Mouse (Mus musculus) fat pad, adult 2 months (tissue): ENCODE measurements around the gene Mgat5.
A peak's percentile ranks its signal among the peaks of the same experiment; 100 is the strongest.

Experiments used
- DNase-seq: peaks from one replicate; pipeline ENCODE4 v3.0.0-alpha.2; 2011; ENCODE audit warnings: low read depth, low spot score; ENCODE audit errors: extremely low read depth

The Mgat5 gene

DNA sequence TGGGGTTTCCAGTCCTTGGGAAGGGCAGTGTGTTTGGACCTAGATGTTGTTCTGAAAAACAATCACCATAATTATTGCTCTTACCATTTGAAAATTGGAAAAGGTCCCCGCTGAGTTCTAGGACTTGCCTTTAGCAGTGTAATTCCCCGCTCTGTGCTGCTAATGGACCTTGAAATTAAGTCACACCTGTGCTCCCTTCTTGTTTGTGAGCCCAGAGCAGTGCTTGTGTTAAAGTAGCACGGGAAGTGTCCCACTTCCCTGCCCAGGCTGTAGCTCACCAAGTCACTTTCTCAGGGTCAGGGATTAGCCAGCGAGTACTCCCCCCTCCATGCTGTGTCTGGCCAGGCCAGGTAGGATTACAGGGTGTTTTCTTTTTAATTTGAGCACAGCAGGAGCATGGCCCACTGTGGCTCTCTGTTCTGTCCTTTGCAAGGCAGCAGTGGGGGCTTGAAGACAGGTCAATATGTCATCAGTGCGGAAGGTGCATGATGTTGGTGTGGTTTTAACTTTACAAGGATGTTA, 123.6 kb downstream of the Mgat5 start:
- no peak for DNase-seq

DNA sequence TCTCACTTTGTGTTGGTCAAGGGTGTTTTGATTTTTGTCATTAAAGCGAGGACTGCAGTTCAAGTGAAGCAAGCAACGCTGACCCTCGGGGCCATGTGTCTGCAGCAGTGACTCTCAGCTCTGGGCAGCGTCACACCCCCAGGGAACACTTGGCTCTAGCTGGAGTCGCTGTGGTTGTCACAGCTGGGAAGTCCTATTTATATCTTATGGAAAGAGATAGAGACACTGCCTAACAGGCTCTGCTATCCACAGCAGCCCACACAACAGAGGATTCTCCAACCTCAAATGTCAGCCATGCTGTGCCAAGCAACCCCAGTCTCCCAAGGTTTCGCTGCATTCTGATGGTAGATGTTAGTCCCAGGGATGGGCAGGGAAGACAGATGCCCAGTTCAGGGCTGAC, 125.0 kb downstream of the Mgat5 start:
- DNase-seq, result no peak

DNA sequence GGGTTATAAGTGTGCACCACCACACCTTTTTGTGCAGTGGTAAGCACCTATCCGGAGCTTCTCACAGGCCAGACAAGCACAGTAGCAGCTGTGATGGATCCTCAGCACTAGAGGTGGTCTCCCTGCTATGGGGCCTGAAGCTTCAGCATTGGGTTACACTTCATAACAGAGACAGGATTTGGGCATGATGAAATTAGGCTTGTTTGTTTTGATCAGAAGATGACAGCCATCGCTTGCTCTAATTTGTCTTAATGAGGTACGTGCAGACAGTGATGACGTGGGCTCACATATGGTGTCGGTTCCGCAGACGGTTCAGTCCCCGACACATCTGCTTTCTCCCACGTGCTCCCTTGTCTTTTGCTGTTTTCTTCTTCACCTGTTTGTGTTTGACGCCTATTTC, 132.9 kb downstream of the Mgat5 start:
- no peak for DNase-seq

DNA sequence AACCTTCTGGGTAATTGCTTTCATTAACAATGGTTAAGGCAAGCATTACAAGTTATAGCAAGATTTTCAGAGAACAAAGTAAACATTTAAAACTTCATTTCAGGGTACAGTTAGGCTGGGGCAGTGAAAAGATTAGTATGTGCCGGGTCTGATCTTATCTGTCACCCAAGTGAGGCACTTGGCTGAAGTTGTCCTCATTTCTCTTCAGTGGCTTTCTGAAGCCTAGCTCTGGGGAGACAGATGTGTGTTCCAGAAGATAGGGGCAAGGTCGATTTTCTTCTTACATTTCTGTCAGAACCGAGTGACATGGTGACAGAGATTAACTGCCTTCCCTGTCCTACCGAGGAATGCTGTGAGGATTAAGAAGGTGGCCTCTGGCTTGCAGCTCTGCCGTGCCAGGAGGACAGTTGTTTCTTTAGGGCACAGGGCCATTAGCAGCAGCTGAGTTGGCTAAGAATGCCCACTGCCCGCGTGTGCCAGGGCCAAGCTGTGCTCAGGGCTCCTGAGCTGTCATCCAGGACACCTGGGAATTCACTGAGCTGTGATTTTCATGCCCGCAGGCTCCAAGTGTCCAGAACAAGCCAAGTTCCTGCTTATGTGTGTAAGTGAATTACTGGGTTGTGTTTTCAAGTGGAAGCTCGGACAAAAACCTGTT, 134.1 kb downstream of the Mgat5 start:
- peak; percentile 87 for DNase-seq

DNA sequence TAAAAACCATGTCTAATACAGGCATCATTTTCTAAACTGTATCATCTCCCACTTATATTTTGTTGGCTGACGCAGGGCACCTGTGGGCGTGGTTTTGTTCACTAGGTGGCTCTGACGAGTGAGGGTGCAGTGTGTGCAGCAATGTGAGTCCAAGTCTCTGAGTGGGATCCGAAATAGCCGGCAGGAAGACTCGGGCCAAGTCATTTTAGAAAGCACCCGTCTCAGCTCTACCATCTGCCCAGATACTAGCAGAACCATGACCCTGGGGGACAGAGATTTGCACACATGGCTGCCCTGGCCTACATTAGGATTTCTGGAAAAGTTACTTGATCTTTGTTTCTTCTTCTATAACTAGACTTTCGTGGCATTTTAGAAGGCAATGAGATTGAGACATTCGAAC, 135.5 kb downstream of the Mgat5 start:
- DNase-seq, result no peak

DNA sequence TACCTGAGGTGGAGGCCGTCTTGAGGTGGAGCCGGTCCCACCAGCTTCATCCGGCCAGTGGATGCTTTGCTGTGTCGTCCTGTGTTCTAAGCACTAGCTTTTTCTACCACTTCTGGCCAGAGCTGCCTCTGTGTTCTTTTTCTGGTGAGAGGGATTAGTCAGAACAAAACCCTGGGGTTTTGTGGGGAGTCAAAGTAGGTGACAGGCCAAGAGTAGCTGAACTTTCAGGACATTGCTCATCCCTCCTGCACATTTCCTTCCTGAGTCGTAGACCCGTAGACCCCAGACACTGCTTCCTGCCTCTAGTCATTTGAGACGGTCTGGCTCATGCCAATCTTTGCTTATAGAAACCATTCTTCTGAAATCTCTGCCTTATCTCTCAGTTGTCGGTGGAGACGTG, 140.1 kb downstream of the Mgat5 start:
- no peak for DNase-seq

DNA sequence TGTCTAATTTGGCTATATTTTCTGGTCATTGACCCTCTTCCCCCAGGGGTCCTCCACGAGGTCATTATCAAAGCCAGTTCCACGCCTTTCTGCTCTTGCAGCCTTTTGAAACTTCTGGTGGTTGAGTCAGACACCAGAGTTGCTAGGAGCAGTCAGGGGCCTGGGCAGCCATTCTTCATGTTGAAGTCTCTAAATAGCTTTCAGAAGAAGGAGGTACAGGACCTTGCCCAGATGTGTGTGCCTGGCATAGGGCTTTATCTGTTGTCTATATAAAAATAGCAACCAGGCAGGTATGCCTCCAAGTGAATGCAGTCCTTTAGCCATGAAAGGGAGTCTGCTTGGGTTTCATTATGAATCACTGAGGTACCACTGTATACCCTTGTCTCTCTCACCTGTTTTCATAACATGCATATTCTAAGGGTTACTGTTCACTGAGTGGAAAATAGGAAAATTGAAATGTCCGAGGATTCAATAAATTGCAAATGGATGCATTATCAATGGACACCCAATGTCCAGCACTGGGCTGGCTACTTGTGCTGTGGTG, 141.9 kb downstream of the Mgat5 start:
- DNase-seq, result no peak

DNA sequence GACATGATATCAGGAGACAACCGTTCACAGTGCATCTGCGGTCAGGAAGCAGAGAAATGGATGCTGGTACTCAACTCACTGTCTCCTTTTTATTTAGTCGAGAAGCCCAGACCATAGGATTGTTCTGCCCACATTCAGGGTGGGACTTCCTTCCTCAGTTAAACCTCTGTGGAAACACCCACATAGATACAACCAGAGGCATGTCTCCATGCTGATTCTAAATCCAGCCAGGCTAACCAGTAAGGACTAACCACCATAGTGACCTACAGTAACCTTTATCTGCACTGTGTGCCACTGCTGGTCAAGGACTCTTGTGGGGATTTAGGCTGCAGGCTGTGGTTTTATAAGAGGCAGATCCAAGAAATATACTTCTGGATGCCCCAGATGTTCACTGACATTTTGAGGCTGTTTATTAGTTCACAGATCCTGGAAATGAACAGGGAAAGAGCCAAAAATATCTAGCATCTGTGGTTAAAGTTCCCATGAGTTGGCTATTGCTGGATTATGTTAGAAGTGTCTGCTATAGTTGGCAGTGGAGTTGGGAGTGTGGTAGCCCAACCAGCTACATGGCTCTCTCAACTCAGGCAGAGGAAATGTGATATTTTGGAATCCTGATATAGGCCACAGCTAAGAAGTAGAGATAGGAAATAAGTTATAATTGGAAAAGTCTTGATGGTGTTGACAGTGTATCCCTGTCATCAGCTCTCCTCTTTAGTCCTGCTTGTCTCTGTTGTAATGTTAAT, 143.2 kb downstream of the Mgat5 start:
- no peak for DNase-seq

DNA sequence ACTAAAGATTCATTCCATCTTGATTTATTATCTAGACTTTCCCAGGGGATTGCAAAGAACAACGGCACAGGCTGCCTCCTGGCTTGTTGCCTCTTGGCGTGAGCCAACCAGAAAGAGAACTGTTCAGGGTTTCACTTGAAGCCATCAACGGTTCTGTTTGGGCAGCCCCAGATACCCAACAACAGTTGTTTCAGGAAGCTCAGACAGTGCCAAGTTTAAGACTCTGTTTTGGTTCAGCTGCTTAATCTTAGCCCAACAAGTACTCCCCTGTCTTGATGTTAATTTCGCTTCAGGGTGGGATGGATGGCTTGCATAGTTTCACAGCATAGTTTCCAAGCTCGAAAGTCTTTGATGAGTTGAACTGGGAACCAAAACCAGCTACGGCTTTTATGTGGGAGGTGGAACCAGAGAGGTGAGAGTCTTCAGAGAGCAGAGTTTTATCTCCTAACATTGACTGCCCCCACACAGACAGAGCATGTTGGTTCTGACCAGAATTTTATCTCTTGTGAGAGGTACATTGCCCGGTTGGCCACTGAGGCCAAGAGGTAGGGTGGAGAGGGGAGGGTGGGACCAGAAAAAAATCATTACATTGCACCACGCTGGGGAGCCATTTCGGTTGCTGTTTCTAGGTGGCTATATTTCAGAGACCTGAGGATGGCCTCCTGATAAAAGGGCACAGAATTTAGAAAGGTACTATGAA, 144.0 kb downstream of the Mgat5 start:
- DNase-seq, result peak; percentile 59

DNA sequence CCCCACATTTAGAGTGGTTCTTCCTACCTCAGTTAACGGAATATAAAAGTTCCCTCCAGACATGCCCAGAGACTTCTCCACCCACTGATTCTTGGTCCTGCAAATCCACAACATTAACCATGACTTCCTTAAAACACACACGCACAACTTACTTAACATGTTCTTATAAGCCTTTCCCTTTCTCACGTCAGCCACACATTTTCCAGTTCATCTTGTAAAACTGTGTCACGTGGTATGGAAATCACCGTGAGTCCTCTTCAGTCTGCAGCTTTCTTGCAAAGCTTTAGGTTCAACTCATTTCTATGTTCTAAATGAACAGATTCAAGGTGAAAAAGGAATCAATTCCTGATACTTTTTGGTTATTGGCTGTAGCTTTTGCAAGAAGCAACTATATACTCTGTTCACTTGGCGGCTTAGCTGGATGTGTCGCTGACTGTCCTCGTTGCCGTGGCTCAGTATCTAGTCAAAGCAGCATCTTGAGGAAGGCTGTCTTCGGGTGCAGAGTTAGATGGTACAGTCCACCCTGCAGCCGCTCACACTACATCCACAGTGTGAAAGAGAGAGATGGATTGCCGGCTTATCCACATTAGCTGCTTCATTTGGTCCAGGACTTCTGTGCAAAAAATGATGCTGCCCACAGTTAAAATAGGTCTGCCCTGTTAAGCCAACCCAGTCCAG, 146.7 kb downstream of the Mgat5 start:
- no peak for DNase-seq

DNA sequence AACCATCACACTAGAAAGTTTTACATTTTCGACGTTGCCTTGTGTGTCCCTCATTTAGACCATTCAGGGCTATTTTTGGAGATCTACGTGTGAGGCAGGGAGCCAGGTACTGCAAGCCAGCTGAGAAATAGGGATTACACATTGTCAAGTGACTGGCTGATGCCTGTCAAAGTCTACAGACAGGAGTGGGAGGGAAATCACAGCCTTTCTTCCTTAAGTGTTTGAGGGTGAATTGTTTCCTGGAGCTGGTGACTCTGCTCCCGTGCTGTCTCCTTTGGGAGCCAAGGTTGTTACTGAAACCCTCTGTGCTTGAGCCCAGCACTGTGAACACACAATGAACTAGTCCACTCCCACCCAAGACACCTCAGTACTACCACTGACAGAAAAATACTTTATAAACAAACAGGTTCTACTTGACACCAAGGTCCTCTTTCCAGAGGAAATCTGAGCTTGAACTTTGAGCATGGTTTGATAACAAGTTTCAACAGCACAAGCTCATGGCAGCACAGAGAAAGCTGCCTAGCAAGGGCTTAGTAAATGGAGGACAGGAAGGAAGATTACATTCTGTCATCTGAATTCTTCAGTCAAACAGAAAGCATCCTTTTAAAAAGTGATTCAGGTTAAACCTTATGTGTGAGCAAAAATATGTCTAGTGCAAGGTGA, 147.4 kb downstream of the Mgat5 start:
- DNase-seq, result no peak

DNA sequence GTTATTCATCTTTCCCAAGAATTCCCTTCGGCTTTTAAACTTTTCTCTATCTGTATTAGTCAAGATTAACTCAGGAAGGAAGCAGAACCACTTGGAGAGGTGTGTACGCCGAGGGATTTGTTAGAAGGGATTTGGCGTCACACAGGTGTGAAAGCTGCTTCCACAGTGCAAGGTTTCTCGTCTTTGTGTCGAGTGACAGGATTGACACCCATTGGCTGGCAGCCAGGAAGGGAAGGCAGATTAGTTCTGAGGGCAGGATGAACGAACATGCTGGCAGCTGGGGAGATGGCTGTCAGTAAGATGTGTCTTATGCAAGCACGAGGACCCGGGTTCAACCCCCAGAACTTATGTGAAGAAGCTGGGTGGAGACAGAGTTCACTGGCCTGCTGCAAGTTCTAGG, 148.6 kb downstream of the Mgat5 start:
- DNase-seq, result no peak

DNA sequence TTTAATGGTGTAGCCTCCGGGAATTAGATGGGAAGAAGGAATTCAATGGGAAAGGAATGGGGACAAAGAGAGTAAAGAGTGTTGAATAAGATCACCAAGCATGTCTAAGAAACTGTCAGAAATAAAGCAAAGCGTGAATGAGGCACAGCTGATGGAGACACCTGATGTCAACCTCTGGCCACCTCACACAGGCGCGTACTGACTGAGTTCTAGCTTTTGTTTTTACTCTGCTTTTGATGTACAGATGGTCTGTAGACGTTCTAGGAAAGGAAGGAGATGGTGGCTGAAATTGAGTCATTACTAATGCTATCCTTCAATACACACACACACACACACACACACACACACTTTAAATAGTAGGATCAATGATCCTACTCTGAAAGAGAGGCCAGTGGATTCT, 149.3 kb downstream of the Mgat5 start:
- no peak for DNase-seq

DNA sequence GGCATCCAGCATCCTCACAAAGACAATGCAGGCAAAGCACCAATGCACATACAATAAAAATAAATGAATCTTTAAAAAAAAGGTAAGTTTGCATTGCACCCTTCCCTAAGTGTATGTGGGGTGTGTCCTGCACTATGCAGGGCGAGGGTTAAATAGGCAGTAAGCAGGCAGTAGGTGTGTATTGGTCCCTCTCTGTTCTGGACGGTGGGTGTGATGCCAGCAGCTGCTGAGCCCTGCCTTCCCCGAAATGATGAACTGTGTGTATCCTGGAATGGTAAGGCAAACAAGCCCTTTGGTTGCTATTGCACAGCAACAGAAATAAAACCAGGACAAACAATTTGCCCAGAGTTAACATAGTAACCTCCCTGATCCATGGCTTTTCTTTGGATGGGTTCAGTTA, 150.2 kb downstream of the Mgat5 start:
- DNase-seq, result no peak

DNA sequence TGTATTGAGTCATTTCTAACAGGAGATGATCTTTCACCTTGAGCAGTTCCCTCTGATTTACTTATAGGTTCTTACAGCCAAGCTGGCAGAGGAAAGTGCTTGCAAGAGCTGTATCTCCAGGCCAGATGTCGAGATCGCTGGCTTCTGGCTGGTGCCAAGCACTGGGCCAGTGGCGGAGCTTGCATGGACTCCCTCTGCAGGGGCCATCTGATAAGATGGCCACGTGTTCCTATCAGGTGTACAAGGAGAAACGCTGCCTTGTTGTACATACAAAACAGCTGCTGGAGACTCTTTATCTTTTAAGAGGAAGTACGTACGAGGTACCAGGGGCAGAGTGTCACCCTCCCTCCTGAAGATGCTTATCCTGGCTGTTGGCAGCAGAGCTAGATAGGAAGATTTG, 158.8 kb downstream of the Mgat5 start:
- DNase-seq, result peak; percentile 82

DNA sequence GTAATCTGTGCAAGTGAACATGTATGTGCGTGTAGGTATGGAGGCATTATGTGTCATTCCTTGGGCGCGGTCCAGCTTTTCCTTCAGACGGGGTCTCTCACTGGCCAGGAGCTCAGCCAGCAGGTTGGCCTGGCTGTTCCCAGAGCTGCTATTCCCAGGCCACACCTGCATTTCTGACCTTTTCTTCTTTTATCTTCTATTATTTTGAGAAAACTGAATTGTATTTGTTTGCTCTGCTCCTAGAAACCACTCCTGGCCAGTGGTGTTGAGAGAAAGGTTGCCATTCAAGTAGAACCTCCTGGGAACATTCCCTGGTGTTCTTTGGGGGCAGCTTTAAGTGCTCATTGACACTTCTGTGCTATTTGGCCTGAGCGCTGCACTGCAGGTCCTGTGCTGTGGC, 160.9 kb downstream of the Mgat5 start:
- DNase-seq, result no peak

DNA sequence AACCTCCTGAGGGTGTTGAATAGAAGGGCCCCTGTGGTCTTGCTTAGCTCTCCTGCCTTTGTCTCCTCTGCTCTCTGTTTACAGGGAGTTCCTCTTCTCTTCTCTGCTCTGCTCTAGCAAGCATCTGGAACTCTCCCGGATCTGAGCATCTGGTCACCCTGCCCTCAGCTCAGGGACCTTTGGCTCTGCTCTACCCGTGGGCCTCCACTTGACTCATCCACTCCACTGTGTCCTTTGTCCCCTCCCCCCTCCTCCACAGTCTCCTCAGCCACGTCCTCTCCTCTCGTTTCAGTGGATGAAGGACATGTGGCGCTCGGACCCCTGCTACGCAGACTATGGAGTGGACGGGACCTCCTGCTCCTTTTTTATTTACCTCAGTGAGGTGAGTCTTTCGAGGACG, 161.3 kb downstream of the Mgat5 start:
- DNase-seq, result no peak

DNA sequence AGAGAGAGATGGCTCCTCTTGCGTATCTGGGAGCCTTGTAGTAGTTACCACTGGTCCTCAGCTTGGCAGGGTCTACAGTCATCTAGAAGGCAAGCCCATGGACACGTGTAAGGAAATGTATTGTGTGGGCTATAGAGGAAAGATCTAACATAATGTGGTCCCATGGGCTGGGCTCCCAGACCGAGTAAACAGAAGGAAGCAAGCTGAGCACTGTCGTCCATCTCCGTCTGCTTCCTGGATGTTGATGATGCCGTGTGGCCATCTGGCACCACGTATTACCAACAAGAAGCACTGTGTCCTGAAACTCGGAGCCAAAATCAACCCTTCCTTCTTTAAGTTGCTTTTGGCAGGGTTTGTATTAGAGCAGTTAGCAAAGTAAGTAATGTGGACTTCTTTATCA, 163.7 kb downstream of the Mgat5 start:
- DNase-seq, result no peak

DNA sequence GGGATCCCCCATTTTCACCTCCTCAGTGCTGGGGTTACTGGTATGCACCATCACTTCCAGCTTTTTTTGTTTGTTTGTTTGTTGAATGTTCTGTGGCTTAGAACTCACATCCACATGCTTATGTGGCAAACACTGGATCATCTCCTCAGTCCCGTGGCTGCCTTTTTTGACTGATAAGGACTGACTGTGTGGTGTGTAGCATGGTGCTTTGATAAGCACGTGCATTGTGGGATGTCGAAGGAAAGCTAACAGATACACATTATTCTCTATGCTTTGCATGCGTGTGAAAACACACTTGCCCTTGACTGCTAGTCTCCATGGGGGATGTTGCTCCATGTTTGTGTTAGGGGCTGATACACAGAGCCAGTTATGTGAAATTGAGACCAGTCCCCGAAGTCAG, 164.7 kb downstream of the Mgat5 start:
- DNase-seq, result no peak

DNA sequence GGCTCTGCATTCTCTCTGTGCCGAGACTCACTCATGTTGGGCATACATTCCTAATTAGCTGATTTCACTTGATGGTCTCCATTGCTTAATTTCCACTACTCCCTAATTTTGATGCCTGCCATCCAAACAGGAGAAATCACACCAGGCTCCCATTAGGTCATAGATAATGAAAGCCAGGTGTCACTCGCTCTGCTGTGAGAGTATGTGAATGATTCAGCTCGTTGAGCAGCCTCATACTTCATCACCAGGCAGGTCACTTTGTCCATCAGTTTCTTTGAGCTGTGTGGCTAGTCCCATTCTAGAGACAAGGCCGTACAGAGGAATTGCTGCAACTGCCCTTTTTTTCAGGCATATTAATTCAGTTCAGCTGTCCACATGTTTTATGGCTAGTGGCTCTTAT, 167.3 kb downstream of the Mgat5 start:
- DNase-seq, result no peak

DNA sequence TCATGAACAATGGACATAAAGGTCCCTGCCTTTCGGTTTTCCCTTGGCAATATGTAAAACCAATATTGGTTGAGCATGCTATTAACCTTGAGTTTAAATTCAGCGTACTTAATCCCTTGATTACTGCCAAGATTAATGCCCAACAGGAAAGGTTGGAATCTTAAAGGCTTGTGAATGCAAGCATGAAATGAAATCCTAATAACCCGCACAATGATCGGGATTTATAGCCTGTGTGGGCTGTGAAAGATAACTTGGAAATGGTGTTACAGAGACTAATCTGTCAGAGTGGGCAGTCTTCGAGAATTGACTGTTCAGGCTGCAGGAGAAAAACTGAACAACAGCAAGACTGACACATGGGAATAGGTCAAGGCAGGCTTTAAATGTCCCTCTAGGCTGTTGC, 168.7 kb downstream of the Mgat5 start:
- peak; percentile 54 for DNase-seq
